Comparison of ENCODE assay signal across 10 mouse cellular contexts in the genomic region with DNA sequence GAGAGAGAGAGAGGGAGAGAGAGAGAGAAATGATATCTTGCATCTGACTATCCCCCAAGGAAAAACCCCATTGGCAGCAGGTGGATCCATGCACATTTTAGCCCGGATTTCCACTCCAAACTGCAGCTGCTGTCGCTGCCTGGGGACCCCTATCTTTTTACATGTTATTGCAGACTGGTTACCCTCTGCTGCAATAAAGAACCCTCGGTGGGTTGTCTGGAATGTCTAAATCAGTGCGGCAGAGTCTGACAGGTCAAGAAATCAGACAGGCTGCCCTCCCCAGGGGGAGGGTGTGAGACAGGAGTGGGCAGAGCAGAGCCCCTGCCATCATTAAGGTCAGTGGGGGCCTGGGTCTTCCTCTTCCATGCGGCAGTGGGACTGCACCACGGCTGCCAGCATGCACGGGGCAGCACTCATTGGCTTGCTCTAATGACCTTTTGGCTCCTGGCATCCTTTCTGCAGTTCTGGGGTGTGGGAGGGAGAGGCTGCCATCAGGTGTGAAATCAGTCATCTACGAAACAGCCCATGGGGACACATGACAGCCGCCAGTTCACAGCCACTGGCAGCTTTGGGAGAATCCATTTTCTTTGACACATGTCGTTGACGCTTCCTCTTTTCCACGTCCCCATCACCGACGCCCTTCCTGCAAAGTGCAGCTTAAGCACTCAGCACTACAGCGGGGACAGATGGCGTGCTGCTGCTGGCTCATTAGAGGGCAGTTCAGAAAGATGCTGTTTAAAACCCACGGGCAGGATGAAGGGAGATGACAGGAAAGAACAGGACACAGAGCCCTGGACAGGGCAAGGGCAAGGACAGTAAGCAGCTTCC.
DNase-seq lines count a peak whose midpoint lies in the region; ATAC-seq and TF ChIP-seq lines count a peak whose summit lies in the region.
"Had no signal": no experiment of that assay in that cellular context is flagged by ENCODE, and none has a peak within 500 bp of the region (broad histone marks: within the 10 kb centered on the region; RNA-seq: fewer than 3 reads in every experiment).

No protein-coding gene starts in this region.

- ATAC-seq in embryonic facial prominence, embryonic 14.5 days (ENCODE audit: low read depth): no peak
- no peak; the same call in 1 of the 2 replicates for ATAC-seq in hindbrain, embryonic 14.5 days (ENCODE audit: low FRiP score)
- ATAC-seq in midbrain, embryonic 15.5 days (replicated peaks): peak; percentile 38

- TF ChIP-seq POLR2A in brain, embryonic 14.5 days (IDR thresholded peaks at IDR 0.05; ENCODE audit: borderline replicate concordance, extremely low read depth, insufficient read depth, insufficient read length, poor library complexity, severe bottlenecking): no peak

- 45% methylated on average over 17 of the region's 17 CpGs for WGBS in embryonic facial prominence, embryonic 14.5 days
- WGBS in hindbrain, embryonic 14.5 days: 14% methylated on average over 17 of the region's 17 CpGs
- WGBS in midbrain, embryonic 15.5 days: 19% methylated on average over 17 of the region's 17 CpGs

- no peaks in the 10 kb centered on the region for H3K27me3 ChIP-seq in embryonic facial prominence, embryonic 14.5 days (replicated peaks; ENCODE audit: control insufficient read depth, insufficient read depth, low read length)
- peaks cover 6% of the 10 kb centered on the region; the same call in 1 of the 2 replicates for H3K27me3 ChIP-seq in hindbrain, embryonic 14.5 days (ENCODE audit: control insufficient read depth, insufficient read depth, low read length)
- no peaks in the 10 kb centered on the region for H3K27me3 ChIP-seq in midbrain, embryonic 15.5 days (replicated peaks)

- H3K4me2 ChIP-seq in embryonic facial prominence, embryonic 14.5 days (ENCODE audit: low read depth, low read length): no peak overlapping the region
- H3K4me2 ChIP-seq in hindbrain, embryonic 14.5 days (replicated peaks): no peak overlapping the region
- no peak overlapping the region for H3K4me2 ChIP-seq in midbrain, embryonic 15.5 days

- H3K9ac ChIP-seq in embryonic facial prominence, embryonic 14.5 days (ENCODE audit: low read depth, low read length): no peak overlapping the region
- H3K9ac ChIP-seq in hindbrain, embryonic 14.5 days: 0 out of 2 replicates have a peak overlapping the region, but pooled peaks have one; percentile 13
- no peak overlapping the region for H3K9ac ChIP-seq in midbrain, embryonic 15.5 days

- no peak for TF ChIP-seq CTCF in brain, embryonic 14.5 days (IDR thresholded peaks at IDR 0.05; ENCODE audit: borderline replicate concordance, extremely low read depth, insufficient read depth, insufficient read length)

- H3K27ac ChIP-seq in embryonic facial prominence, embryonic 14.5 days (replicated peaks; ENCODE audit: low read depth, low read length): no peak overlapping the region
- H3K27ac ChIP-seq in hindbrain, embryonic 14.5 days: peak overlapping the region; percentile 52
- peak overlapping the region; percentile 66 for H3K27ac ChIP-seq in midbrain, embryonic 15.5 days

- H3K9me3 ChIP-seq in embryonic facial prominence, embryonic 14.5 days (ENCODE audit: control insufficient read depth, low read length): peaks cover 5% of the 10 kb centered on the region; the same call in 1 of the 2 replicates
- no peaks in the 10 kb centered on the region for H3K9me3 ChIP-seq in hindbrain, embryonic 14.5 days (ENCODE audit: control insufficient read depth, low read length)
- no peaks in the 10 kb centered on the region for H3K9me3 ChIP-seq in midbrain, embryonic 15.5 days

- H3K36me3 ChIP-seq in embryonic facial prominence, embryonic 14.5 days (ENCODE audit: control insufficient read depth, insufficient read depth, low read length): no peaks in the 10 kb centered on the region
- no peaks in the 10 kb centered on the region for H3K36me3 ChIP-seq in hindbrain, embryonic 14.5 days (replicated peaks; ENCODE audit: control insufficient read depth, insufficient read depth)
- no peaks in the 10 kb centered on the region for H3K36me3 ChIP-seq in midbrain, embryonic 15.5 days (replicated peaks)

- DNase-seq in brain, embryonic 14.5 days (ENCODE audit: low read depth): peak; percentile 85
- peak; percentile 76 for DNase-seq in embryonic facial prominence, embryonic 14.5 days (ENCODE audit: low spot score)
- no peak for DNase-seq in hindbrain, embryonic 14.5 days (ENCODE audit: low spot score)
- DNase-seq in kidney, adult 11 months: no peak
- DNase-seq in urinary bladder, adult 18-20 months (ENCODE audit: low spot score in 2 of 2): no peak
- DNase-seq in kidney, postnatal 14 days: no peak
- DNase-seq: cerebellum, adult 18-20 months; right cerebral cortex, postnatal 14 days; thymus, postnatal 36 days had no signal

- no peak overlapping the region for H3K4me3 ChIP-seq in embryonic facial prominence, embryonic 14.5 days (ENCODE audit: low read depth, low read length)
- no peak overlapping the region for H3K4me3 ChIP-seq in hindbrain, embryonic 14.5 days (replicated peaks; ENCODE audit: low read length)
- H3K4me3 ChIP-seq in midbrain, embryonic 15.5 days: no peak overlapping the region

- peaks cover 27% of the 10 kb centered on the region for H3K4me1 ChIP-seq in embryonic facial prominence, embryonic 14.5 days (ENCODE audit: control insufficient read depth, insufficient read depth, low read length)
- peaks cover 30% of the 10 kb centered on the region for H3K4me1 ChIP-seq in hindbrain, embryonic 14.5 days (replicated peaks; ENCODE audit: control insufficient read depth, insufficient read depth, low read length)
- peaks cover 26% of the 10 kb centered on the region for H3K4me1 ChIP-seq in midbrain, embryonic 15.5 days

Comparison
In these comparisons a context has a peak if more than half of its experiments do, and no peak if none do; other contexts are left out.
1. DNase-seq: peak in brain, embryonic 14.5 days (single experiment) and embryonic facial prominence, embryonic 14.5 days (single experiment); none in hindbrain, embryonic 14.5 days (single experiment), kidney, adult 11 months (single experiment), urinary bladder, adult 18-20 months (0 of 2) and kidney, postnatal 14 days (single experiment).